Mouse (Mus musculus) bone marrow macrophage, adult 2 months (primary cell): ENCODE data around the gene Prss50.

Source experiments
- CTCF ChIP-seq: IDR thresholded peaks from 2 replicates; pipeline ENCODE4 v1.5.1; 2012; ENCODE audit warnings: low read depth, mild to moderate bottlenecking, low read length, moderate library complexity
- POLR2A ChIP-seq: IDR thresholded peaks from 2 replicates; pipeline ENCODE4 v1.6.1; 2012; ENCODE audit warnings: mild to moderate bottlenecking, low read depth, low read length, borderline replicate concordance

GRCm38 (mm10) chr9:110879998-110880561 lies 22.3 kb downstream of the Prss50 start, which contains the start of gene Tmie:
- no peak for TF ChIP-seq POLR2A
- TF ChIP-seq CTCF, result no peak
